Mouse (Mus musculus) yolk sac, embryonic 10.5 days (tissue): ENCODE measurements around the gene Bak1.
A peak's percentile ranks its signal among the peaks of the same experiment; 100 is the strongest.

Experiments
- DNase-seq: peaks from one replicate; pipeline ENCODE4 v3.0.0-alpha.2; 2017; ENCODE audit warnings: low spot score

The Bak1 gene

DNA sequence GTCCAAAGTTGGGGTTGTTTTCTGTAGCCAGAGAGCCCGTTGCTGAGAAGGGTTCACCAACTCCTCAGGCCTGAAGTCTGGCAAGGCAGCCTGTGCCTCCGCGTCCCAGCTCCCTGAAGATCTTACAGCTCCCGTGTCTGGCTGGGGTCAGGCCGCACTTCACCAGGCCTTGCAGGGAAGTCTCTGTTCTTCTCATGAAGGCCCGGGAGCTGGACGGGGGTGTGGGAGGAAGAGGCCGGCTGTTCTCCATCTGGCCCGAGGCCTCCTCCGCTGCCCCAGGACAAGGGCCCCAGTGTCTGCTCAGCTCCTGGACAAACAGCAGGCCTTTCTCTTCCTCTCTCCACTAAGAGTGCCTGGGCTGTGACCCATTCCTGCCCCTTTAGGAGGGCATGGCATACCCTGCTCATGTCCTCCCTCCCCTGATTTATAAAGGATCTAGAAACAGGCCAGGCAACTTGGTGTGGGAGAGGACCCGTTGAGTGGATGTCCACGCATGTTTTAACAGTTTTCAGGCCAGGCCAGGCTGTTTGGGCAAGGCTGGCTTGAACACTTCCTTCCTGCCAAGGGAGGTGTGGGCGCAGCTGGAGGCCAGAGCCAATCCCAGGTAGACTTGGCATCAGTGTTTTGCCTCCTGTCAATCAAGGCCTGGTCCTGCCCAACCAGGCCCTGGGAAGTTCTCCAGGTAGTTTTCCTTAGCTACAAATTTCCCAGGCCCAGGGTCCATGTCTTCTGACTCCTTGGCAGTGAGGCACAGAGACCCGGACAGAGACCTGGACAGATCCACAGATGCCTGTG is 19.8 kb upstream of the Bak1 start:
- no peak for DNase-seq

DNA sequence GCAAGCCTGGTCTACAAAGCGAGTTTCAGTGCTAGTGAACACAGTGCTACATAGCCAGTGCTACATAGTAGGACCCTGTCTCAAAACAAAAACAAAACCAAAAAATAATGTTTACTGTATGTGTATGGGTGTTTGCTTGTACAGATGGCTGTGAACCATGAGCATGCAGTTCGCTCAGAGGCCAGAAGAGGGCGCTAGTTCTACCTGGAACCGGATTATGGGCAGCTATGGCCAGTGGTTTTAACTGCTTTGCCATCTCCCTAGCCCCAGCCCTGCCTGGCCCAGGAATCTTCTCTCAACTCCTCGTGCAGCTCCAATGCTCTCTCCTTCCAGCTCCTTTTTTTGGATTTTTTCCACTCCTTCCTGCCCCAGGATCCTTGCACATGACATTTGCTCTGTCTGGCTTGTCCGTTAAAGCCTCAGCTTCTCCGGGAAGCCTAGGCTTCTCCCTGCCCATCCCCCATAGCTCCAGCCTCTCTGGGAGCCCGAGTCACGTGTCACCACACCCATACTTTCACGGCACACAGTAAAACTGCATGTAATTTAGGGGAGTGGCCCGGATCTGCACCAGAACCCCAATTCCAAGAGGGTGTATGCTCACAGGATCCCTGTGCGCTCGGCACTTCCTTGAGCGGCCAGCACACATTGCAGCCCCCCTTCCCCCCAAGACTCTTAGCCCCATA is 19.1 kb upstream of the Bak1 start:
- no peak for DNase-seq

GRCm38 (mm10) chr17:27045164-27045563 is 16.4 kb upstream of the Bak1 start:
- no peak for DNase-seq

DNA sequence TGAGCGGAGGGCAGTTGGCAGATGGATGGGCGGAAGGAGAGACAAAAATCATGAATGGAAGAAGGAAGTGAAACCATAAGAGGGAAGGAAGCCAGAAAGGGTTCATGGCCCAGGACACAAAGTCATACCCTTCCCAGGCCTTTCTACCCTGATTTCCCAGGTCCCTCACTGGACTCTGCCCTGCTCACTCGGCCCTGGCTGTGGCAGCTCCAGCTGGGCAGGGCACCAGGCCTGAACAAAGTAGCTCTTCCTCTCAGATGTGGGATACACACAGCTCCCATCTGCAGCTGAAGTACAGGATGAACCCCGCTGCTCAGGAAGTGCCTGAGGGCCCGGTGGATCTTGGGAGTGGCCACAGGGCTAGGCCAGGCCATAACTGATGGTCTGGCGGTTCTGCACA is 14.0 kb upstream of the Bak1 start:
- DNase-seq, result no peak

DNA sequence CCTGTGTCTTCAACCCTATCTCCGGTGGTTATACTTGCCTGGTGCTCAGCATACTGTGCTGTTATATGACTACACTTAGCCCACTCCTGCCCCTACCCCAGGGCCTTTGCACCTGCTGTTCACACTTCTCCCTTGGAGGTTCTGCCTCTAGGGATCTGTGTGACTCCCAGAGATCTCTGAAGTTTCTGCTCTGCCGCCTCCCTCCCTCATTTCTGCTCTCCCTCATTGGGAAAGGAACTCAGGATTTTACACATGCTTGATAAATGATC is 12.9 kb upstream of the Bak1 start:
- no peak for DNase-seq

DNA sequence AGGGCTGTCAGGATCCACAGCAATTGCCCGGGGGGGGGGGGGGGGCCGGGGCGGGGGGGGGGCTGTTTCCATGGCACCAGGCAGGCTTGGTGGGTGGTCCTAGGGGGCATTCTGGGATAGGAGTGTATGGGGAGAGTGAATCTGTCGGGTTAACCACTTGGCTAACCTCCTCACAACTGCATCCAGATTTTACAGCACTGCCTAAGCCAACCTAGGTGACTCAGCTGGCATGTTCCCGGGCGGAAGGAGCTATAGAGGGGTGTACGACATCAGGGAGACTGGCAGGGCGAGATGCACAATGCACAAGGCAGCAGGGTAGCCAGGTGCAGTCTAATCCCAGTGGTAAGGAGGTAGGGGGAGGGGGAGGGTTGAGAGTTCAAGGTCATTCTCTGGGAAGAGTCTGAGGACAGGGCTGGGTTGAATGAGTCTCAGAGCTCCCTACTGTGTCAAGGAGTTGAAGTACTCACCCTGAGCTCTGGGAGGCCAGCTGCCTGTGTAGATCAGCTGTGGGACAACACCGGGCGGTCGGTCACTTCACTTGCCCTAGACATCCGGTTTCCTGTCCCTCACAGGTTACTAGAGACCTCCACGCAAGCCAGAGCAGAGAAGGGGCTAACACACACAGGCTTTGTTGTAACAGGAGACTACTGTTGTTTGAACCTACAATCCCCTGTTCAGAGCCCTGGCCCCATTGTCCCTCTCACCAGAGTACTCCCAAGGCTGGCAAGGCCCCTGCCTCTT is 12.4 kb upstream of the Bak1 start:
- DNase-seq, result no peak

GRCm38 (mm10) chr17:27040304-27041045 is 11.7 kb upstream of the Bak1 start:
- no peak for DNase-seq

- DNase-seq, result no peak
These were observed 10.8 kb upstream of the Bak1 start for GRCm38 (mm10) chr17:27039432-27040102.

GRCm38 (mm10) chr17:27038335-27039050 is 9.7 kb upstream of the Bak1 start:
- no peak for DNase-seq

DNA sequence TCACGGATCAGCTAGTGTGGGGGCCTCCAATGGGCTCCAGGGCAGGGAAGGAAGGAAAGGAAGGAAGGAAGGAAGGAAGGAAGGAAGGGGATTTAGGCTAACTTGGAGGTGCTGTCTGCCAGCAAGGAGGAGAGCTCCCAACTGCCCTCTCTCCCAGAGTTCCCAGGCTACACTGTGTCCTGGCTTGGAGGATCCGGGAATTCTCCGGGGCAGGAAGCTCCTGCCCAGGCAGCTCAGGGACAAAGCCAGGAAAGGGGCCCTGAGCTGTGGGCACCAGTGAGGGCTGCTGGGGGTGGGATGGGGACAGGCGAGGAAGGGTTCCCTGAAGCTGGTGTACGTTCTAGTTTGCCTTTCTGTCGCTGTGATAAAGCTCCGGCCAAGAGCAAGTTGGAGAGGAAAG is 7.7 kb upstream of the Bak1 start:
- no peak for DNase-seq

- peak; percentile 73 for DNase-seq
These were observed 4.1 kb upstream of the Bak1 start for GRCm38 (mm10) chr17:27032869-27033268.

- no peak for DNase-seq
These were observed 3.5 kb upstream of the Bak1 start for GRCm38 (mm10) chr17:27032328-27032727.

DNA sequence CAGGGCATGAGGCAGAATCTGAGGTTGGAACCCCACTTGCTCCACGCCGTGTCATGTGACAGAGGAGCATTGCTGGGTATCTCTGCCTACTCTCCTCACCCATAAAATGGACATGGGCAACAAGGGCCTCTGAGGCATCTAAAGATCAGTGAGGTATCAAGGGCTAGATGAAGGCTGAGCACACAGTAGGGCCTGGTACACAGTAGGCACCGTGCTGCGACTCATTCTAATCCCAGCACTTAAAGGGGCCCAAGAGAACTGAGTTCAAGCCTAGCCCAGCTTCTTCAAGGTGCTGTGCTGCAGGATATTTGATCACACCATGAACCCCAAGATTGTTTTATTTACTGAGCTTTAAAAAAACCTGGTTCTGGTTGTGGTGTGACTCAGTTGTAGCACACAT is 2.1 kb upstream of the Bak1 start:
- no peak for DNase-seq

DNA sequence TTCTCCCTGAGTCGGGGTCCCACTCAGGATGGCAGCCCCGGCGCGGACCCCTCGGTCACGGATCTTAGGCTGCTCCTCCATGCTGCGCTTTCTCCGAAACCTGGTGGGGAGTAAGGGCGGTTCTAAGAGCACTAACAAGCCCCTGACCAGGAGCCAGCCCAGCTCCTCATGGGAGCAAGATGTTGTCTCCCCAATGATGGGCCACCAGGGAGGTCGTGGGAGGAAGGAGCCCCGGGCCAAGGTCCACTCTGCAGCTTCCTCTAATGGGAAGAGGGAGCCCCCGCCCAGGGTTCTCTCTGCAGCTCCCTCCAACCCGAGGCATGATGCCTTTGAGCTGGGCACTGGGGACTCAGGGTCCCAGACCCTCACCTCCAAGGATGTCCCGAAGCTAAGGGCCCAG is 622 bp upstream of the Bak1 start:
- DNase-seq, result no peak

DNA sequence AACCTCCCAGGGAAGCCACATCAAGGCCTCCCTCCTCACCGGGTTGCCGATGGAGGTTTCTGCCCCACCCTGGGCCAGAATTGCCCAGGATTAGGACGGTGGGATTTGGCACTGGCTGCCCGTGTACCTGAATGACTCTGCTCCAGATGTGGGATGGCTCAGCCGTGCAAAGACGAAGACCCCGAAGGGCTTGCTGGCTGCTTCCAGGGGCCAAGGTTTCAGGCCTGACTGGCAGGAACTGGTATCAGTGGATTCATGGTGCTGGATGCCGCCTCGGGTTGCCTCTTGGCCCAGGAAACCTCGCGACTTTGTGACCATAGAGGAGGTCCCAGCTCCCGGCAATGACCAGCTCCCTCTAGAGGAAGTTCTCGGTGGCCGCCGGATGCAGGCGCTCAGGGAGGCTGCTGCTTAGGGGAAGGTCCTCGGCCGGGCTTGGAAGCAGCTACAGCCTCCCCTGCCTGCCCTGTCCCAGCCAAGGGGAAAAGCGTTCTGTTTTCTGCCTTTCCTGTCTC is 469 bp downstream of the Bak1 start:
- peak; percentile 87 for DNase-seq

GRCm38 (mm10) chr17:27027460-27028283 is 1.1 kb downstream of the Bak1 start:
- no peak for DNase-seq

- DNase-seq, result no peak
These were observed 2.9 kb downstream of the Bak1 start for GRCm38 (mm10) chr17:27025951-27026350.

DNA sequence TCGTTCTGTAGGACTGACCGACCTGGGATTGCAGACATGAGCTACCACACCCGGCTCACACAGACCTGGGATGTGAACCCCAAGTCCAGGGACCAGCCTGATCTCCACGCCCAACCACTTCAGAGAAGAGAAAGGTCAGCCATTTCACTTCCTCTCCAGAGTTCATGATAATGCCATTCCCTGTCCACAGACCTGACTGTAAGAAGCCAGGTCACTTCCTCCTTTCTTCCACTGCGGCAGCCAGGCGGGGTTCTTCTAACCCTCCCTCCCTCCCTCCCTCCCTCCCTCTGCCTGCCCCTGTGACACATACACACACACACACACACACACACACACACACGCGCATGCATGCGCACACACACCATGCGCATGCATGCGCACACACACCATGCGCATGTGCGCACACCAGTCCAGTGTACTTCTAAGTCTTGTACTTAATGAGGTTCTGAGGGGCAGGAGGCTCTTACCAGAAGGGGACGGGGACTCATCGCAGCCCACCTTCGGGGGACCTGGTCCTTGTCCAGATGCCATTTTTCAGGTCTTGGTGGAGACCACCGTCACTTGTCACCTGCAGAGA is 3.4 kb downstream of the Bak1 start:
- DNase-seq, result no peak

- DNase-seq, result no peak
These were observed 5.5 kb downstream of the Bak1 start for GRCm38 (mm10) chr17:27023342-27023741.

- no peak for DNase-seq
These were observed 7.1 kb downstream of the Bak1 start for GRCm38 (mm10) chr17:27021736-27022135.
